Mouse (Mus musculus): ENCODE results near the gene Akr7a5.

Gene Akr7a5

GRCm38 (mm10) chr4:139351931-139352711 lies 41.6 kb downstream of the Akr7a5 start, which contains the start of the genes Mrto4, Emc1 and Ubr4:
Gene Mrto4 (minus strand): TSS chr4:139352576.
Gene Emc1 (plus strand): TSS chr4:139352587.
Gene Ubr4 (plus strand): TSS chr4:139352609.
- DNase-seq (ENCODE audit: low spot score in 2 of 2) = peak; percentile 82 to 85

- no peak for DNase-seq (ENCODE audit: low spot score in 2 of 2)
Measured at GRCm38 (mm10) chr4:139352832-139353231, 42.3 kb downstream of the Akr7a5 start.

GRCm38 (mm10) chr4:139357211-139357610 lies 46.7 kb downstream of the Akr7a5 start:
- no peak for DNase-seq (ENCODE audit: low spot score in 2 of 2)

- no peak for DNase-seq (ENCODE audit: low spot score in 2 of 2)
Measured at GRCm38 (mm10) chr4:139360761-139361548, 50.4 kb downstream of the Akr7a5 start.

- DNase-seq (ENCODE audit: low spot score in 2 of 2) = no peak
Measured at GRCm38 (mm10) chr4:139367336-139367735, 56.8 kb downstream of the Akr7a5 start.

All from heart, adult 9 months (tissue).